Mouse (Mus musculus): ENCODE measurements around the gene Tmem14a. TPM values are rescaled to one million over a fixed set of nuclear protein-coding genes. Genes with fewer than 3 reads are reported as not detected.
"Not testable (repeated sequence)": the region's sequence is repeated elsewhere in the genome, so short reads cannot be mapped to it uniquely, and the experiment has no call there.

Gene Tmem14a
- total RNA-seq (2021), result 10 to 100 TPM; 26.3 to 26.8 TPM

GRCm38 (mm10) chr1:21218489-21218919, at the start of gene Tmem14a:
Gene Tmem14a (plus strand): TSS chr1:21218575.
- DNase-seq (ENCODE audit: extremely low spot score in 1 of 2, low spot score in 1 of 2), result peak; percentile 89 to 92

DNA sequence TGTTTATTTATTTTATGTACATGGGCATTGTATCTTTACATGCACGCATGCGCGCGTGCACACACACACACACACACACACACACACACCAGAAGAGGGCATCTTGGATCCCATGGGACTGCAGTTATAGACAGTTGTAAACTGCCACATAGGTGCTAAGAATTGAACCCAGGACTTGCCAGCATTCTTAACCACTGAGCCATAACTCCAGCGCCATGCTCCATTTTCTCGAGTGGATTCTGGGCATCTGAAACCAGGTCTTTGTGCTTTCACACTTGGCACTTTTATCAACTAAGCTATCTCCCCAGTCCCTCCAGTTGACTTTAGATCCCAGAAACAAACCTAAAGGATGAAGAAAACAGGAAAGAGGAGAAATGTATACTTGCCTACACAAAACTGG, 33.2 kb upstream of the Tmem14a start:
- DNase-seq (ENCODE audit: extremely low spot score in 1 of 2, low spot score in 1 of 2), result no peak

GRCm38 (mm10) chr1:21206241-21206640, 12.1 kb upstream of the Tmem14a start:
- DNase-seq (ENCODE audit: extremely low spot score in 1 of 2, low spot score in 1 of 2), result no peak

DNA sequence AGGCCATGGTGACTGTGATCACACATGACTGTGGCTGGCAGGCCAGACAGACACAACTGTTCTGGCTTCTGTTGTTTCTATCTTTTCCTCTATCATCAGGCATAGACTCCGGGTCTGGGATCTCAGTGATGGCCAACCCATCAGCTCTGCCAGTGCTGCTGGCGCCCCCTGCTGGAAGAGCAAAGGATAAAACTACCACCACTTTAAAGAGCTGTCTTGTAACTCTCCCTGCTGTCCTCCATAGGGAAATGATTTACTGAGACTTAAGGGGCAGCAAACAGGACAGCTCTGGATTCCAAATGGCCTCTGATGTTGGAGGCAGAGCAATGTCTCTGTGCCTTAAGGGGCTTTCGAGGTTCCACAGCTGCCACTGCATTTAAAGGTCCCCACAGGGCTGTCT, 4.8 kb upstream of the Tmem14a start:
- DNase-seq (ENCODE audit: extremely low spot score in 1 of 2, low spot score in 1 of 2), result not testable (repeated sequence)

GRCm38 (mm10) chr1:21213991-21214692, 4.2 kb upstream of the Tmem14a start:
- not testable (repeated sequence) for DNase-seq (ENCODE audit: extremely low spot score in 1 of 2, low spot score in 1 of 2)

DNA sequence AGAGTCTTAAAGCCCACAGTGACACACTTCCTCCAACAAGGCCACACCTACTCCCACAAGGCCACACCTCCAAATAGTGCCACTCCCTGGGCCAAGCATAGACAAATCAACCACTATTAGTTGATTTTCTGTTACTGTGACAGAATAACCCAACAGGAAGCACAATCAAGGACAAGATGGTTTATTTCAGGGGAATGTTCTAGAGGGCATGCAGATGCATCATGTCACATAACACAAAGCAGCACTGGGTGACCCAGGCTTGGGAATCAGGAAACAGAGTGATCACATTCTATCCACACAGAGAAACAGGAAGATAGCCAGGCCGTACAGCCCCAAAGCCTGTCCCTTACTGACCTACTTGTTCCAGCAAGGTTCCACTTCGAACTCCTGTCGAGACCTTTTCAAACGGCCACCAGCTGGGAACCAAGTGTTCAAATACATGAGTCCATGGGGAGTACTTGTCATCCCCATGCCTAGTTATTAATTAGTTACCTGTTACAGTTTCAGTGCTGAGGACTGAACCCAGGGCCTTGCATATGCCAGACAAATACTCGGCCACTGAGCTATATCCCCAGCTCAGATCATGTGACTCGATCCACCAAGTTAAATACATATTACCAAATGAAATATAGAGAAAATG, 9.5 kb downstream of the Tmem14a start:
- DNase-seq (ENCODE audit: extremely low spot score in 1 of 2, low spot score in 1 of 2), result no peak

GRCm38 (mm10) chr1:21228740-21229722, 10.7 kb downstream of the Tmem14a start:
- DNase-seq (ENCODE audit: extremely low spot score in 1 of 2, low spot score in 1 of 2), result not testable (repeated sequence)

DNA sequence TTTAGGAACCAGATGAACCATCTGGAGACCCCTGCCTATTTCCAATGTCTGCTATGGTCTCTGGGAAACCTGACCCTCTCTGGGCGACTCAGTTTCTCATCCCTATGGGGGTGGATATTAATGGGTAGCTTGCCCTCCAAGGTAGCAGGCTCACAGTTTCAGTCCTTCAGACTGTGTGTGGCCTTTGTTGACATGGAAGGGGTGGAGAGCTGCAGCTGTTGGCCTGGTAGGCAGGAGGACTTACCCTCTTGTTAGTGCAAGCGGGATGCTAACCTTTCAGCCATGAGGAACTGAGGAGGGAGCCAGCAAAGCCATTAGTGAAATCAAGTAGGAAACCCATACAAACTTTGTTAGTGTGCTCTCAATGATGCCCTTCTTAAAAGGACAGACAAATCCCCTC, 12.0 kb downstream of the Tmem14a start:
- DNase-seq (ENCODE audit: extremely low spot score in 1 of 2, low spot score in 1 of 2), result no peak

GRCm38 (mm10) chr1:21231744-21232464, 13.5 kb downstream of the Tmem14a start:
- no peak for DNase-seq (ENCODE audit: extremely low spot score in 1 of 2, low spot score in 1 of 2)

- DNase-seq (ENCODE audit: extremely low spot score in 1 of 2, low spot score in 1 of 2), result no peak
Measured at GRCm38 (mm10) chr1:21232516-21232915, 14.1 kb downstream of the Tmem14a start.

GRCm38 (mm10) chr1:21235359-21235758, 17.0 kb downstream of the Tmem14a start:
- DNase-seq (ENCODE audit: extremely low spot score in 1 of 2, low spot score in 1 of 2), result no peak

GRCm38 (mm10) chr1:21239911-21240898, 21.8 kb downstream of the Tmem14a start, which contains the start of gene Gsta3:
Gene Gsta3 (plus strand): TSS chr1:21240589.
- DNase-seq (ENCODE audit: extremely low spot score in 1 of 2, low spot score in 1 of 2), result no peak

GRCm38 (mm10) chr1:21241096-21241495, 22.7 kb downstream of the Tmem14a start:
- DNase-seq (ENCODE audit: extremely low spot score in 1 of 2, low spot score in 1 of 2), result no peak

- DNase-seq (ENCODE audit: extremely low spot score in 1 of 2, low spot score in 1 of 2), result no peak
Measured at GRCm38 (mm10) chr1:21244290-21244960, 26.1 kb downstream of the Tmem14a start.

DNA sequence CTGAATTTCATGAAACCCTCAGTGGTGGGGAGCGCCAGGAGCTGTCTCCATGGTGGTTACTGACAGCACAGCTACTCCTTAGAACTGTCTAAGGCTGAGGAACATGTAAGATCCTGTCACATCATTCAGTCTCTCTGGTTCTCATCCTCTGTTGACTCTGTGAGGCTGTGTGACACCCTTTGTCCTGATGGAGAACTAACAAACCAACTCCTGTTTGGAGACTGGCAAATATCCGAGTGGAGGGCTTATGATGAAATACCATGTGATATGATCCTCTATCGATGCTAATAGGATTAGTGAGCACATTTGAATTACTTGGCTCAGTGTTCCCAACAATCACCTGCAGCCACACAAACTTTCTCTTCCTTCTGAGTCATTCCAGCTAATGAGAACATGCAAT, 27.8 kb downstream of the Tmem14a start:
- no peak for DNase-seq (ENCODE audit: extremely low spot score in 1 of 2, low spot score in 1 of 2)

- no peak for DNase-seq (ENCODE audit: extremely low spot score in 1 of 2, low spot score in 1 of 2)
Measured at GRCm38 (mm10) chr1:21247896-21248295, 29.5 kb downstream of the Tmem14a start.

- no peak for DNase-seq (ENCODE audit: extremely low spot score in 1 of 2, low spot score in 1 of 2)
Measured at GRCm38 (mm10) chr1:21248560-21249390, 30.4 kb downstream of the Tmem14a start.

Measured in layer of hippocampus, postnatal 25 days (tissue).